Mouse (Mus musculus) hindbrain, embryonic 13.5 days (tissue): ENCODE data around the gene Map3k12. TPM values are rescaled to one million over a fixed set of nuclear protein-coding genes. Genes with fewer than 3 reads are reported as not detected.

Experiments
- ATAC-seq: fragments of 200-750 bp; cut with Nextera tagmentation; 2 replicates; pipeline ENCODE4 v1.8.0; 2017; ENCODE audit warnings: moderate TSS enrichment; ENCODE audit not compliant: low FRiP score
- H3K27ac ChIP-seq: fragments of 300-500 bp; sonication (generic); 2 replicates; pipeline ENCODE4 v1.5.1; 2015; ENCODE audit warnings: inconsistent platforms, mild to moderate bottlenecking, moderate library complexity
- H3K27me3 ChIP-seq: fragments of 300-500 bp; sonication (generic); 2 replicates; pipeline ENCODE4 v1.6.1; 2015; ENCODE audit warnings: mild to moderate bottlenecking, inconsistent platforms
- H3K36me3 ChIP-seq: fragments of 300-500 bp; sonication (generic); 2 replicates; pipeline ENCODE4 v1.6.1; 2015; ENCODE audit warnings: mild to moderate bottlenecking, inconsistent platforms
- H3K4me1 ChIP-seq: fragments of 300-500 bp; sonication (generic); replicated peaks from 2 replicates; pipeline ENCODE4 v1.6.1; 2015; ENCODE audit warnings: inconsistent platforms
- H3K4me2 ChIP-seq: fragments of 300-500 bp; sonication (generic); 2 replicates; pipeline ENCODE4 v1.6.1; 2015; ENCODE audit warnings: inconsistent platforms, mild to moderate bottlenecking, moderate library complexity
- H3K4me3 ChIP-seq: fragments of 300-500 bp; sonication (generic); 2 replicates; pipeline ENCODE4 v1.5.1; 2015; ENCODE audit warnings: mild to moderate bottlenecking, inconsistent platforms
- H3K9ac ChIP-seq: fragments of 300-500 bp; sonication (generic); 2 replicates; pipeline ENCODE4 v1.6.1; 2015; ENCODE audit warnings: mild to moderate bottlenecking, inconsistent platforms
- H3K9me3 ChIP-seq: fragments of 300-500 bp; sonication (generic); 2 replicates; pipeline ENCODE4 v1.6.1; 2016; ENCODE audit warnings: inconsistent platforms
- WGBS: fragments of 180-500 bp; shearing (Covaris S2); methylation state at CpG from one replicate; pipeline ENCODE4 v1.1.7; 2015; 5-methylcytosine and 5-hydroxymethylcytosine counted together
- polyA plus RNA-seq: library from polyadenylated mRNA; unstranded; fragments of >200 nt; fragmentation: Nextera tagmentation; extraction: Ambion mirVana; gene quantifications from 2 replicates; pipeline ENCODE4 v1.2.1, GENCODE M21; 2015

The Map3k12 gene
- polyA plus RNA-seq, 1 experiment from 2014 or later = 49.6 TPM

DNA sequence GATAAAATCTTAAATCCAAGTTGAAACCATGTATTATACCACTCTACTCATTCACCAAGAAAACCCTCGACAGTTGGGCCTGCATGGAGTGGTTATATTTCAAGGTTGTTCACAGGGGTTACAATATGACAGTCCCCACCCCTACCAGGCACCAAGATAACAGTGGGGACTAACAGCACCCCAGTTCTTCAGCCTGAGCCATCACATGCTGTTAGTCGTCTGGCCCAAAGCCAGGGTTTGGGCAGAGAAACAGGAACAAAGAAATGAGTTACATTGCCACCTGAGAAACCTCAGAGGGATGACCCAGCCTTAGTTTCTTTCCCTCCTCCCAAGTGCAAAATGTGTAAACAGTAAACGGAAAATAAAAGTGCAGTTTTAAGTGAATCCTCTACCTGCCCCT is 17.5 kb downstream of the Map3k12 start:
- ATAC-seq = no peak
- H3K27ac ChIP-seq = no peak overlapping the region

GRCm38 (mm10) chr15:102498322-102498721 is 18.5 kb downstream of the Map3k12 start:
- ATAC-seq = no peak
- H3K36me3 ChIP-seq = peaks cover 90% of the 10 kb centered on the region
- H3K4me3 ChIP-seq = no peak overlapping the region
- 92% methylated on average over 3 of the region's 3 CpGs for WGBS
- H3K4me2 ChIP-seq = no peak overlapping the region
- H3K27me3 ChIP-seq = no peaks in the 10 kb centered on the region
- H3K9me3 ChIP-seq = no peaks in the 10 kb centered on the region
- no peaks in the 10 kb centered on the region for H3K4me1 ChIP-seq
- no peak overlapping the region for H3K9ac ChIP-seq
- H3K27ac ChIP-seq = no peak overlapping the region

More for the DNA sequence above, 17.5 kb downstream of the Map3k12 start:
- no peak overlapping the region for H3K4me2 ChIP-seq
- H3K27me3 ChIP-seq = no peaks in the 10 kb centered on the region
- WGBS = 80% methylated on average over 3 of the region's 3 CpGs
- H3K9ac ChIP-seq = no peak overlapping the region
- H3K9me3 ChIP-seq = no peaks in the 10 kb centered on the region
- H3K4me3 ChIP-seq = no peak overlapping the region
- H3K36me3 ChIP-seq = peaks cover 91% of the 10 kb centered on the region
- no peaks in the 10 kb centered on the region for H3K4me1 ChIP-seq

- no peak for ATAC-seq
- 74% methylated on average over 1 of the region's 1 CpGs for WGBS
- H3K27ac ChIP-seq = no peak overlapping the region
- peaks cover 81% of the 10 kb centered on the region for H3K36me3 ChIP-seq
- no peak overlapping the region for H3K9ac ChIP-seq
- H3K4me3 ChIP-seq = no peak overlapping the region
- no peaks in the 10 kb centered on the region for H3K9me3 ChIP-seq
- H3K4me1 ChIP-seq = no peaks in the 10 kb centered on the region
- H3K27me3 ChIP-seq = no peaks in the 10 kb centered on the region
- H3K4me2 ChIP-seq = no peak overlapping the region
These were observed 29.2 kb downstream of the Map3k12 start for GRCm38 (mm10) chr15:102487664-102488063.

- Histone ChIP-seq H3K4me2 (no peak overlapping the region), H3K4me3 (no peak overlapping the region), H3K4me1 (no peaks in the 10 kb centered on the region), H3K9me3 (no peaks in the 10 kb centered on the region), H3K27ac (no peak overlapping the region), H3K9ac (no peak overlapping the region), H3K36me3 (peaks cover 83% of the 10 kb centered on the region), H3K27me3 (no peaks in the 10 kb centered on the region)
- no peak for ATAC-seq
- WGBS = 92% methylated on average over 12 of the region's 12 CpGs
These were observed 31.0 kb downstream of the Map3k12 start for GRCm38 (mm10) chr15:102485853-102486252.

GRCm38 (mm10) chr15:102483136-102483535 is 33.7 kb downstream of the Map3k12 start:
- peaks cover 81% of the 10 kb centered on the region for H3K36me3 ChIP-seq
- H3K4me3 ChIP-seq = no peak overlapping the region
- H3K9ac ChIP-seq = no peak overlapping the region
- H3K27me3 ChIP-seq = no peaks in the 10 kb centered on the region
- H3K27ac ChIP-seq = no peak overlapping the region
- H3K4me1 ChIP-seq = no peaks in the 10 kb centered on the region
- no peak overlapping the region for H3K4me2 ChIP-seq
- H3K9me3 ChIP-seq = no peaks in the 10 kb centered on the region
- no peak for ATAC-seq
- WGBS = 90% methylated on average over 3 of the region's 3 CpGs

GRCm38 (mm10) chr15:102474520-102474919 is 42.3 kb downstream of the Map3k12 start:
- H3K36me3 ChIP-seq = peaks cover 53% of the 10 kb centered on the region

GRCm38 (mm10) chr15:102473246-102473645 is 43.6 kb downstream of the Map3k12 start:
- 84% methylated on average over 2 of the region's 2 CpGs for WGBS
- peaks cover 17% of the 10 kb centered on the region for H3K4me1 ChIP-seq
- ATAC-seq = no peak
- no peak overlapping the region for H3K4me3 ChIP-seq
- H3K9ac ChIP-seq = peak overlapping the region; percentile 53
- peak overlapping the region; percentile 15; the same call in 1 of the 2 replicates for H3K4me2 ChIP-seq
- no peaks in the 10 kb centered on the region for H3K27me3 ChIP-seq
- no peak overlapping the region for H3K27ac ChIP-seq
- peaks cover 46% of the 10 kb centered on the region for H3K36me3 ChIP-seq
- H3K9me3 ChIP-seq = no peaks in the 10 kb centered on the region

More at GRCm38 (mm10) chr15:102474520-102474919, 42.3 kb downstream of the Map3k12 start:
- H3K4me1 ChIP-seq = peaks cover 17% of the 10 kb centered on the region
- H3K9ac ChIP-seq = no peak overlapping the region
- no peak overlapping the region for H3K4me3 ChIP-seq
- no peak for ATAC-seq
- H3K27ac ChIP-seq = no peak overlapping the region
- H3K4me2 ChIP-seq = no peak overlapping the region
- H3K27me3 ChIP-seq = no peaks in the 10 kb centered on the region
- WGBS = 93% methylated on average over 2 of the region's 2 CpGs
- H3K9me3 ChIP-seq = no peaks in the 10 kb centered on the region

GRCm38 (mm10) chr15:102471727-102472126 is 45.1 kb downstream of the Map3k12 start:
- peaks cover 17% of the 10 kb centered on the region for H3K4me1 ChIP-seq
- H3K36me3 ChIP-seq = peaks cover 32% of the 10 kb centered on the region
- H3K27ac ChIP-seq = no peak overlapping the region
- peak overlapping the region; percentile 68 for H3K4me2 ChIP-seq
- peak overlapping the region; percentile 44 for H3K9ac ChIP-seq
- no peak for ATAC-seq
- H3K9me3 ChIP-seq = no peaks in the 10 kb centered on the region
- H3K27me3 ChIP-seq = no peaks in the 10 kb centered on the region
- peak overlapping the region; percentile 79 for H3K4me3 ChIP-seq

- peaks cover 17% of the 10 kb centered on the region for H3K4me1 ChIP-seq
- peak overlapping the region; percentile 79 for H3K4me3 ChIP-seq
- WGBS = under 1% methylated on average over 10 of the region's 10 CpGs
- peaks cover 28% of the 10 kb centered on the region for H3K36me3 ChIP-seq
- H3K9me3 ChIP-seq = no peaks in the 10 kb centered on the region
- H3K4me2 ChIP-seq = peak overlapping the region; percentile 68
- no peak for ATAC-seq
- H3K27me3 ChIP-seq = no peaks in the 10 kb centered on the region
- peak overlapping the region; percentile 91 for H3K9ac ChIP-seq
- H3K27ac ChIP-seq = peak overlapping the region; percentile 97
These were observed 45.6 kb downstream of the Map3k12 start for GRCm38 (mm10) chr15:102471295-102471645.

GRCm38 (mm10) chr15:102470605-102471294 is 46.1 kb downstream of the Map3k12 start:
- H3K9ac ChIP-seq = peak overlapping the region; percentile 91
- peaks cover 17% of the 10 kb centered on the region for H3K4me1 ChIP-seq
- under 1% methylated on average over 42 of the region's 67 CpGs for WGBS
- peaks cover 23% of the 10 kb centered on the region for H3K36me3 ChIP-seq
- no peaks in the 10 kb centered on the region for H3K9me3 ChIP-seq
- ATAC-seq = peak; percentile 82
- H3K4me3 ChIP-seq = peak overlapping the region; percentile 79
- H3K4me2 ChIP-seq = peak overlapping the region; percentile 68
- H3K27me3 ChIP-seq = no peaks in the 10 kb centered on the region
- peak overlapping the region; percentile 97 for H3K27ac ChIP-seq

GRCm38 (mm10) chr15:102470183-102470604 is 46.7 kb downstream of the Map3k12 start, which contains the start of gene Pcbp2:
TSS of gene Pcbp2 (plus strand) at chr15:102470539.
- Histone ChIP-seq H3K9ac (peak within 1 kb of the TSS; percentile 91), H3K27ac (peak within 1 kb of the TSS; percentile 97), H3K4me2 (peak within 1 kb of the TSS; percentile 68), H3K36me3 (peaks cover 17% of the 10 kb centered on the region), H3K27me3 (no peaks in the 10 kb centered on the region), H3K9me3 (no peaks in the 10 kb centered on the region), H3K4me1 (peaks cover 17% of the 10 kb centered on the region), H3K4me3 (peak within 1 kb of the TSS; percentile 79)
- WGBS = 1% methylated on average over 32 of the region's 40 CpGs
- peak; percentile 99 for ATAC-seq

GRCm38 (mm10) chr15:102468675-102469370 is 48.0 kb downstream of the Map3k12 start:
- H3K9ac ChIP-seq = no peak overlapping the region
- H3K4me3 ChIP-seq = no peak overlapping the region
- H3K27ac ChIP-seq = no peak overlapping the region
- ATAC-seq = no peak
- H3K4me2 ChIP-seq = no peak overlapping the region
- 98% methylated on average over 9 of the region's 9 CpGs for WGBS
- H3K4me1 ChIP-seq = peaks cover 17% of the 10 kb centered on the region
- no peaks in the 10 kb centered on the region for H3K9me3 ChIP-seq
- peaks cover 4% of the 10 kb centered on the region; the same call in 1 of the 2 replicates for H3K36me3 ChIP-seq
- H3K27me3 ChIP-seq = no peaks in the 10 kb centered on the region
